Mouse (Mus musculus) kidney, adult 2 months (tissue): ENCODE measurements around the gene Cep131.

Experiments used
- CTCF ChIP-seq: fragments of 200-500 bp; conservative IDR thresholded peaks from 2 replicates; pipeline ENCODE4 v1.5.1; 2011; ENCODE audit warnings: low read depth, mild to moderate bottlenecking, control low read depth, low read length, moderate library complexity, mixed read lengths; ENCODE audit not compliant: insufficient read depth, insufficient read length
- POLR2A ChIP-seq: fragments of 200-500 bp; IDR thresholded peaks from one replicate; pipeline ENCODE4 v1.6.1; 2011; ENCODE audit warnings: low read depth, low read length, control low read depth

DNA sequence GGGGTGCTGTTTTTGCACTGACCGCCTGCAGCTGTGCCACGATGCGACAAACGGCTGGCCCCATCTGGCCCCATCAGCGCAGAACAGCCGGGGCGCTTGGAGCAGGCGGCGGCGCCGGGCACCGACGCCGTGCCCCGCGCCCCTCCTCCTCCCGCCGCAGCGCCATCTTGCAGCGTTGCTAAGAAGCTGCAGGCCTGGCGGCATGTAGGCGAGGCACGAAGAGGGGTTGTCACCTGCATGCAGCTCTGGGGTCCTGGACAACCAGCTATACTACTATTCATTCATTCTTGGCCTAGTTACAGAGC, 38.4 kb downstream of the Cep131 start:
- TF ChIP-seq CTCF: no peak
- no peak for TF ChIP-seq POLR2A
